9 mouse cellular contexts compared by ENCODE assay signal in genomic region chr12:86775561-86776280, GRCm38 (mm10). TPM values are rescaled to one million over a fixed set of nuclear protein-coding genes. Genes with fewer than 3 reads are reported as not detected.
DNase-seq lines count a peak whose midpoint lies in the region; TF ChIP-seq lines count a peak whose summit lies in the region.
"Had no signal": no experiment of that assay in that cellular context is flagged by ENCODE, and none has a peak within 500 bp of the region (broad histone marks: within the 10 kb centered on the region; RNA-seq: fewer than 3 reads in every experiment).

No protein-coding gene starts in this region.

- no peak overlapping the region for H3K4me3 ChIP-seq in layer of hippocampus, adult 2 months

- peak overlapping the region; percentile 57; the same call in 1 of the 2 replicates for H3K27ac ChIP-seq in layer of hippocampus, adult 2 months

- no peak for TF ChIP-seq CTCF in layer of hippocampus, adult 2 months (conservative IDR thresholded peaks at IDR 0.05)

- DNase-seq in layer of hippocampus, adult 2 months (ENCODE audit: low spot score in 2 of 2): no peak
- no peak for DNase-seq in layer of hippocampus, postnatal 14 days (ENCODE audit: low spot score in 2 of 2)
- peak; percentile 85 for DNase-seq in fibroblast of lung, adult 2 months (ENCODE audit: low read depth)
- DNase-seq in heart, postnatal 4 days: peak; percentile 71
- peak; percentile 55 for DNase-seq in ovary, postnatal 36 days (ENCODE audit: low spot score)
- DNase-seq in embryo, embryonic 10.5 days (ENCODE audit: low spot score): no peak
- no peak for DNase-seq in right cerebral cortex, postnatal 25 days
- no peak for DNase-seq in thymus, postnatal 4 days

RNA-seq across cellular contexts. Expression of gene Lrrc74a, which starts 41.6 kb away (rescaled TPM):
- total RNA-seq in layer of hippocampus, adult 2 months (2021): not detected
- total RNA-seq in layer of hippocampus, postnatal 14 days (2021): not detected
- total RNA-seq in heart, postnatal 4 days (2021): not detected
- total RNA-seq: neutrophil, adult 5-6 weeks had no signal

RNA-seq across cellular contexts. Expression of gene Angel1, which starts 49.5 kb away (rescaled TPM):
- 1 to 10 TPM; 5.6 to 5.8 TPM for total RNA-seq in layer of hippocampus, adult 2 months (2021)
- total RNA-seq in layer of hippocampus, postnatal 14 days (2021): 1 to 10 TPM; 5.9 to 6.2 TPM
- total RNA-seq in heart, postnatal 4 days (2021): 1 to 10 TPM; 5.2 to 5.3 TPM

Comparison
In these comparisons a context has a peak if more than half of its experiments do, and no peak if none do; other contexts are left out.
1. DNase-seq: peak in fibroblast of lung, adult 2 months (single experiment), heart, postnatal 4 days (single experiment) and ovary, postnatal 36 days (single experiment); none in layer of hippocampus, adult 2 months (0 of 2), layer of hippocampus, postnatal 14 days (0 of 2), embryo, embryonic 10.5 days (single experiment), right cerebral cortex, postnatal 25 days (single experiment) and thymus, postnatal 4 days (single experiment).